Mouse (Mus musculus): ENCODE results near the gene Rgs6.

Rgs6 gene

DNA sequence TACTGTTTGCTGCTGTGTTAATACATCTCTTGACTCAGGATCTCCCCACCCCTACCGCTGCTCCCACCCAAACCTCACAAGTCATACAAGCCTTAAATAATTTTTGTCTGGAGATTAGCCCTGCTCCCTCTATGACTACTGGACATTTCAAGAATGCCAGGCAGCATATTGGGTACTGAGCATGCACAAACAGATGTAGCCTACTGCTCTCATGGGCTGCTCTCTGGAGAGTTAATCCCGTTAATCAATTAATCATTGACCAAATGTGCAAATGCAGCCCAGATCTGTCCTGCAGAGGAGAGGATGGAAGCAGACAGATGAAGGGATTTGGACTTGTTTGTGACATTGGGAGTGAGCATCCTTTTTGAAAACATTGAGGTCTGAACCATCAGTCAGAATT lies at the start of gene Rgs6:
Rgs6 (plus strand) TSS at position 276 of the 400 bp plus-strand sequence.
- DNase-seq (ENCODE audit: low spot score), result no peak

DNA sequence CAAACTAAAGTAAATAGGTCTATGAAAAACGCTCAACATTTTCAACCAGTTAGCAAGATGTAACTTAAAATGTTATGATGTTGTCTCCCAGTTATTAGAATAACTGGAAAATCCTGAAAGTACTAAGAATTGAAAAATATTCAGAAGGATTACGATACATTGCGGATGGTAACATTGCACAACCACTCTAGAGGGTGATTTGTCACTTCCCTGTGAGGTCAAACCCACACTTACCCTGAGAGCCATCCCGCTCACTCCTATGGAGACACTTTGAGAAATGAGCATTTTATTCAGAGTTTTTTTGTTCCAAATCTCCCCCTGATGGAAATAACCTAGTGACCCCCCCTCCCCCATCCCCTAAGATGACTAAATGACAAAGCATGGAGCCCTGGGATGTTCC lies 41.0 kb upstream of the Rgs6 start:
- DNase-seq (ENCODE audit: low spot score), result no peak

GRCm38 (mm10) chr12:82549228-82549627 lies 38.9 kb upstream of the Rgs6 start:
- DNase-seq (ENCODE audit: low spot score), result no peak

GRCm38 (mm10) chr12:82550076-82550475 lies 38.0 kb upstream of the Rgs6 start:
- no peak for DNase-seq (ENCODE audit: low spot score)

DNA sequence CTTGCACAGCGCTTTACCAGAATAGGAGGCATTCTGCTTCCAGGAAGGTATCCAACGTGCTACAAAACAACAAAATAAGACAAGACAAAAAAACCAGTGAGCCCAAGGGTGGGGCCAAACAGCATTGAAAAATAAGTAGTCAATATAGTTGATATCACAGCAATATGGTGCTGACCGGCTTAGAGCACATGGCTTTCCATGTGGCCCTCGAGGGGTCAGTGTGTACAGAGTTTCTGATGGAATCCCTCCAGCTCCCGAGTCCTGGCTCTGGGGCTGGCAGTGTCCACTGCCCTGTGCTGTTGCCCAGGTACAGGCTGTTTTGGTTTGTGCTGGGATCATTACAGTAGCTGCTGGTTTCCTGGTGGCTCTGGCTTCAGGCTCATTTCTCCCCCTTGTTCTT lies 35.7 kb upstream of the Rgs6 start:
- DNase-seq (ENCODE audit: low spot score), result no peak

DNA sequence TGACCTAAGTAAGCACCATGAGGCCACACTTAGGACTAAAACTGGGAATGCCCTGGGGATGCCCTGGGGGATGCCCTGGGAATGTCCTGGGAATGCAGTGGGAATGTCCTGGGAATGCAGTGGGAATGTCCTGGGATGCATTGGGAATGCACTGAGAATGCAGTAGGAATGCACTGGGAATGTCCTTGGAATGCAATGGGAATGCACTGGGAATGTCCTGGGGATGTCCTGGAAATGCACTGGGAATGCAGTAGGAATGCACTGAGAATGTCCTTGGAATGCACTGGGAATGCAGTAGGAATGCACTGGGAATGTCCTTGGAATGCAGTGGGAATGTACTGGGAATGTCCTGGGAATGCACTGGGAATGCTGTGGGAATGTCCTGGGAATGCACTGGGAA lies 25.2 kb upstream of the Rgs6 start:
- no peak for DNase-seq (ENCODE audit: low spot score)

DNA sequence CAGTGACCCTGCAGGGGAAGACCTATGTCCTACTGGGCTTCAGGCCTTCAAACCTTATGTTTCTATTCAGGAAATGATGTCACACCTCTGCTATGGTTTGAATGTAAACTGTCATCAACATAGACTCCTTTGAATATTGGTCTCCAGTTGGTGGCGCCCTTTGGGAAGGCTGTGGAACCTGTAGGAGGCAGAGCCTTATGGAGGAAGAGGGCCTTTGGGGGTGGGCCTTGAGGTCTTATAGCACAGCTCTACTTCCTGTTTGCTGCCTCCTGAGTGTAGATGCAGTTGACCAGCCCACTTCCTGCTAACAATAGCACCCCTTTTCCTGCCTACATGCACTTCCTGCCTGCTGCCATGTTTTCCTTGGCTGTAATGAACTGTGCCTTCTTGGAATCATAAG lies 19.7 kb upstream of the Rgs6 start:
- DNase-seq (ENCODE audit: low spot score), result no peak

GRCm38 (mm10) chr12:82572706-82573105 lies 15.4 kb upstream of the Rgs6 start:
- no peak for DNase-seq (ENCODE audit: low spot score)

GRCm38 (mm10) chr12:82586592-82586991 lies 1.5 kb upstream of the Rgs6 start:
- DNase-seq (ENCODE audit: low spot score), result no peak

GRCm38 (mm10) chr12:82587348-82587895 lies 670 bp upstream of the Rgs6 start:
- no peak for DNase-seq (ENCODE audit: low spot score)

- no peak for DNase-seq (ENCODE audit: low spot score)
Observed at GRCm38 (mm10) chr12:82588846-82589630, 946 bp downstream of the Rgs6 start.

GRCm38 (mm10) chr12:82599011-82599410 lies 10.9 kb downstream of the Rgs6 start:
- DNase-seq (ENCODE audit: low spot score), result no peak

DNA sequence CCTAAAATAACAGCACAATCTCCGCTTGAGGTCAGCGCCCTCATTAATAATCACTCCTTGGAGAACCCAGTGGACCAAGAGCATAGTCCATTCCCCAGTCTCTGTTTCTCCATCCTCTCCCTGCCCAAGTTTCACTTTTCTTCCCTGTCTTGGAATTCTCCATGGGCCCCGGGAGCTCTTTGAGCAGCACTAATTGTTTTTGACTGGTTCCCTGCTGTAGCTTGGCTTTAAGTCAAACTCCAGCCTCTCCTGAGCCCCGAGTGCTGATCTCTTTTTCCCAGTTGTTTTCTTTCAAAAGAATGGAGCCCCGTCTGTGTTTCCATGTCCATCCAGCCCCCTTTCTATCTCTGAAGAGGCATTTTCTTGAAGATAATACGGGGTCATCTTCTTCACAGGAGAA lies 12.3 kb downstream of the Rgs6 start:
- no peak for DNase-seq (ENCODE audit: low spot score)

DNA sequence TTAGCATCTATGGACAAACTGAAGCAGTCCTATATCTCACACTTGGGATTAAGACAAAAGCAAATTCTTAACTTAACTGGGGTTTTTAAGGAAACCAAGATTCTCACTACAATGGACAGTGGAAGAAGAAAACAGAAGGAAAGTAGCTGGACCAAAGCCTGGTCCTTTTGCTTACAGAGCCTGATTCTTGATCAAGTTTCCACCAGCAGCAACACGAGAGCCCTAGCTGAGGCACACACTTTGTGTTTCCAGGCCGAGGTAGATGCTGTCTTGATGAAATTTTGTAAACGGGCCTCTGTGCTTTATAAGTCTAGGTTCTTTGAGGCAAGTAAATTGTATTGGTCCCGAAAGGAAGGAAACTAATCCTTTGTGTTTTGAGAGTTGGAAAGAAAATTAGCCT lies 14.7 kb downstream of the Rgs6 start:
- DNase-seq (ENCODE audit: low spot score), result no peak

- DNase-seq (ENCODE audit: low spot score), result no peak
Observed at GRCm38 (mm10) chr12:82603308-82603707, 15.2 kb downstream of the Rgs6 start.

DNA sequence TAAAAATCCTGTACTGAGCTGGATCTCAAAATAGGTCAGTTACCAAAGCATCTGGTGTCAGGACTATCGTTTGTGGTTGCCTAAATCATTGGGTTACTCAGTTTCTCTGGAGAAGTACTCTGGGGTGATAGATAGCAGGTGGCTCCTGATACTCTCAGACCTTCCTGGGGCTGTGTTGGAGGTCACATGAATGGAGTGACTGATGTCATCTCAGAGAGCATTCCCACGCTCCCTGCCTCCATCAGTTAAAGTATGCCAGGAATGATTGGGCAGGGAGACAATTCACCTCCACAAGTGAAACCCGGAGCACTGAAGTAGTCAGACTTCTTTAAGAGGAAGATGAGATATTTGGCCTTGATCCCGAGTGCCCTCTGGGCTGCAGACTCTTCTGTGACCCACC lies 15.9 kb downstream of the Rgs6 start:
- DNase-seq (ENCODE audit: low spot score), result no peak

GRCm38 (mm10) chr12:82612769-82613660 lies 24.9 kb downstream of the Rgs6 start:
- DNase-seq (ENCODE audit: low spot score), result no peak

- no peak for DNase-seq (ENCODE audit: low spot score)
Observed at GRCm38 (mm10) chr12:82616486-82616812, 28.4 kb downstream of the Rgs6 start.

DNA sequence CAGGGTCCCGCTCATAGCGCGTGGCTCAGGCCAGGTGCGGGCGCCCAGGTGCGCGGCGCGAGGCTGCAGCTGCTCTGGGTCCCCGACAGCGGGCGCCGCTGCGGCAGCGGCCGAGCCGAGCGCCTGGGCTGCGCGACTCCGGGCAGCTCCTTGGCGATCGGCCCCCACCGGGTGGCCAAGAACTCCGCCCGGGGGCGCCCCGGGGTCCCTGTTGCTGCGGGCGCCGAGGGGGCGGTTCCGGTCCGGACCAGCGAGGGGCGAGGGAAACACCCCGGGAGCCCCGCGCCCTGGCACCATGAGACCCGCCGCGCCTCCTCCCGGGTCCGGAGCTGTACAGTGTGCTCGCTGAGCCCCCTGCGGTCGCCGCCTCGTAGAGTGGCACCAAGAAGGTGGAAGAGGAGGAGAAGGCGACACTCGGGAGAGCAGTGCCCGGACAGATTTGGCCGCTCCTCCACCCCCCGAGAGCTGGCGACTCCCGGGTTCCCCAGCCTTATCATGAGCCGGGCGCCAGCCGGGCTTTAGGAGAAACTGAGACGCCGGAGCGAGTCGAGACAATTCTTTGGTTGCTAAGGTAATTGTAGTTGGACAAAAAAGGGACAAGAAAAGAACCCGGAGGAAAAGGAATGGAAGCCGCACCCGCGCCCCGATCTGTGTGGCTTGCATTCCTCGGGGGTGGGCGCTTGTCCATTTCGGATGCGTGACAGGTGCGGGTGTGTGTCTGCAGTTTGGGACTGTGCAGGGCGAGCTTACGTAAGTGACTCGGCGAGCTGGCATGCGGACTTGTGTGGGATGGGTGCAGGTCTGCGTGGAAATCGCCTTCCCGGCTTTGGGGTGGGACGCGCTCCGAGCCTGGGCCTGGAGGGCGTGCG lies 29.0 kb downstream of the Rgs6 start:
- DNase-seq (ENCODE audit: low spot score), result no peak

- no peak for DNase-seq (ENCODE audit: low spot score)
Observed at GRCm38 (mm10) chr12:82617682-82618370, 29.7 kb downstream of the Rgs6 start.

- DNase-seq (ENCODE audit: low spot score), result no peak
Observed at GRCm38 (mm10) chr12:82640441-82640840, 52.3 kb downstream of the Rgs6 start.

- DNase-seq (ENCODE audit: low spot score), result no peak
Observed at GRCm38 (mm10) chr12:82647876-82648275, 59.8 kb downstream of the Rgs6 start.
